Mouse (Mus musculus): ENCODE data around the gene Phlda3. TPM values are rescaled to one million over a fixed set of nuclear protein-coding genes. Genes with fewer than 3 reads are reported as not detected.

Gene Phlda3
- total RNA-seq, 1 experiment from 2014 or later = 1.4 TPM

GRCm38 (mm10) chr1:135814531-135814930 is 48.6 kb downstream of the Phlda3 start:
- no peak for ATAC-seq (replicated peaks; ENCODE audit: insufficient number of reproducible peaks, low FRiP score, low TSS enrichment, poor library complexity, severe bottlenecking)

- ATAC-seq (replicated peaks; ENCODE audit: insufficient number of reproducible peaks, low FRiP score, low TSS enrichment, poor library complexity, severe bottlenecking) = no peak
These were observed 51.7 kb downstream of the Phlda3 start for GRCm38 (mm10) chr1:135817595-135817994.

- ATAC-seq (replicated peaks; ENCODE audit: insufficient number of reproducible peaks, low FRiP score, low TSS enrichment, poor library complexity, severe bottlenecking) = no peak
These were observed 52.7 kb downstream of the Phlda3 start, which contains the start of gene Lad1 for GRCm38 (mm10) chr1:135818481-135819086. Gene Lad1 (plus strand): TSS chr1:135818598.

Other genes with a start within 250 kb of the Phlda3 start
- 7.2 to 18.3 TPM (median 8.5 TPM) in 3 replicates for gene Nav1, start 158.8 kb upstream of the Phlda3 start, total RNA-seq (2017)
- 25.1 to 38.6 TPM (median 32.4 TPM) in 3 replicates for gene Csrp1, start 46.1 kb upstream of the Phlda3 start, total RNA-seq (2017)
- 0.97 to 3.4 TPM in 2 of 3 replicates, not detected in the other for gene Tnni1, start 13.3 kb downstream of the Phlda3 start, total RNA-seq (2017)
- 0.29 TPM in 1 of 3 replicates, not detected in the others for gene Lad1, start 52.5 kb downstream of the Phlda3 start, total RNA-seq (2017)
- not detected in 3 replicates for gene Tnnt2, start 70.2 kb downstream of the Phlda3 start, total RNA-seq (2017)
- gene Pkp1, start 153.1 kb downstream of the Phlda3 start, total RNA-seq (2017) = not detected in 3 replicates
- gene Igfn1, start 240.2 kb downstream of the Phlda3 start, total RNA-seq (2017) = not detected in 3 replicates
- gene Tmem9, start 242.0 kb downstream of the Phlda3 start, total RNA-seq (2017) = 1.6 to 7.8 TPM (median 2.7 TPM) in 3 replicates

All from monocyte, adult 5-6 weeks (primary cell).